Mouse (Mus musculus): ENCODE measurements around the gene Apom. TPM values are rescaled to one million over a fixed set of nuclear protein-coding genes. Genes with fewer than 3 reads are reported as not detected.

The Apom gene
- 24.9 and 34.0 TPM in 2 replicates for polyA plus RNA-seq (2015; fragmentation: Nextera tagmentation; extraction: Ambion mirVana)

- Histone ChIP-seq H3K4me1 (ENCODE audit: control insufficient read depth, insufficient read depth, low read length) (peaks cover 19% of the 10 kb centered on the region), H3K4me2 (ENCODE audit: low read depth, low read length) (no peak within 1 kb of the TSS), H3K9me3 (replicated peaks; ENCODE audit: control insufficient read depth, low read length) (no peaks in the 10 kb centered on the region), H3K9ac (ENCODE audit: low read length) (no peak within 1 kb of the TSS), H3K4me3 (replicated peaks; ENCODE audit: low read length) (no peak within 1 kb of the TSS), H3K36me3 (ENCODE audit: control insufficient read depth, insufficient read depth, low read length) (no peaks in the 10 kb centered on the region), H3K27me3 (ENCODE audit: control insufficient read depth, insufficient read depth, low read length) (no peaks in the 10 kb centered on the region), H3K27ac (ENCODE audit: low read length) (no peak within 1 kb of the TSS)
- ATAC-seq (ENCODE audit: insufficient read depth, low FRiP score) = no peak
- 74% methylated on average over 15 of the region's 15 CpGs for WGBS
Observed at GRCm38 (mm10) chr17:35131500-35132173, at the start of gene Apom. Gene Apom (minus strand): TSS chr17:35132050.

GRCm38 (mm10) chr17:35180093-35180492 lies 48.2 kb upstream of the Apom start:
- no peak overlapping the region for H3K9ac ChIP-seq (ENCODE audit: low read length)
- H3K4me3 ChIP-seq (replicated peaks; ENCODE audit: low read length) = no peak overlapping the region
- no peak for ATAC-seq (ENCODE audit: insufficient read depth, low FRiP score)
- no peak overlapping the region for H3K27ac ChIP-seq (ENCODE audit: low read length)
- H3K4me2 ChIP-seq (ENCODE audit: low read depth, low read length) = no peak overlapping the region
- H3K4me1 ChIP-seq (ENCODE audit: control insufficient read depth, insufficient read depth, low read length) = no peaks in the 10 kb centered on the region
- H3K27me3 ChIP-seq (ENCODE audit: control insufficient read depth, insufficient read depth, low read length) = no peaks in the 10 kb centered on the region
- no peaks in the 10 kb centered on the region for H3K9me3 ChIP-seq (replicated peaks; ENCODE audit: control insufficient read depth, low read length)
- 85% methylated on average over 5 of the region's 5 CpGs for WGBS
- H3K36me3 ChIP-seq (ENCODE audit: control insufficient read depth, insufficient read depth, low read length) = no peaks in the 10 kb centered on the region

GRCm38 (mm10) chr17:35178528-35178927 lies 46.7 kb upstream of the Apom start:
- ATAC-seq (ENCODE audit: insufficient read depth, low FRiP score) = peak; percentile 77
- H3K27me3 ChIP-seq (ENCODE audit: control insufficient read depth, insufficient read depth, low read length) = no peaks in the 10 kb centered on the region

GRCm38 (mm10) chr17:35175968-35176367 lies 44.1 kb upstream of the Apom start, which contains the start of gene Aif1:
Gene Aif1 (minus strand): TSS chr17:35176068.
- no peaks in the 10 kb centered on the region for H3K36me3 ChIP-seq (ENCODE audit: control insufficient read depth, insufficient read depth, low read length)
- H3K4me1 ChIP-seq (ENCODE audit: control insufficient read depth, insufficient read depth, low read length) = no peaks in the 10 kb centered on the region
- no peak for ATAC-seq (ENCODE audit: insufficient read depth, low FRiP score)
- no peak within 1 kb of the TSS for H3K27ac ChIP-seq (ENCODE audit: low read length)
- H3K9me3 ChIP-seq (replicated peaks; ENCODE audit: control insufficient read depth, low read length) = no peaks in the 10 kb centered on the region
- H3K9ac ChIP-seq (ENCODE audit: low read length) = 0 out of 2 replicates have a peak within 1 kb of the TSS, but pooled peaks have one; percentile 9
- WGBS = 37% methylated on average over 2 of the region's 2 CpGs
- no peak within 1 kb of the TSS for H3K4me3 ChIP-seq (replicated peaks; ENCODE audit: low read length)
- no peak within 1 kb of the TSS for H3K4me2 ChIP-seq (ENCODE audit: low read depth, low read length)
- H3K27me3 ChIP-seq (ENCODE audit: control insufficient read depth, insufficient read depth, low read length) = no peaks in the 10 kb centered on the region

More at GRCm38 (mm10) chr17:35178528-35178927, 46.7 kb upstream of the Apom start:
- Histone ChIP-seq H3K36me3 (ENCODE audit: control insufficient read depth, insufficient read depth, low read length) (no peaks in the 10 kb centered on the region), H3K9ac (ENCODE audit: low read length) (no peak overlapping the region), H3K27ac (ENCODE audit: low read length) (no peak overlapping the region), H3K9me3 (replicated peaks; ENCODE audit: control insufficient read depth, low read length) (no peaks in the 10 kb centered on the region), H3K4me3 (replicated peaks; ENCODE audit: low read length) (no peak overlapping the region), H3K4me2 (ENCODE audit: low read depth, low read length) (no peak overlapping the region), H3K4me1 (ENCODE audit: control insufficient read depth, insufficient read depth, low read length) (no peaks in the 10 kb centered on the region)
- 14% methylated on average over 5 of the region's 5 CpGs for WGBS

- Histone ChIP-seq H3K9me3 (replicated peaks; ENCODE audit: control insufficient read depth, low read length) (no peaks in the 10 kb centered on the region), H3K27ac (ENCODE audit: low read length) (no peak overlapping the region), H3K27me3 (ENCODE audit: control insufficient read depth, insufficient read depth, low read length) (no peaks in the 10 kb centered on the region), H3K4me3 (replicated peaks; ENCODE audit: low read length) (no peak overlapping the region), H3K4me2 (ENCODE audit: low read depth, low read length) (no peak overlapping the region), H3K4me1 (ENCODE audit: control insufficient read depth, insufficient read depth, low read length) (no peaks in the 10 kb centered on the region), H3K36me3 (ENCODE audit: control insufficient read depth, insufficient read depth, low read length) (no peaks in the 10 kb centered on the region), H3K9ac (ENCODE audit: low read length) (no peak overlapping the region)
- 69% methylated on average over 6 of the region's 6 CpGs for WGBS
- ATAC-seq (ENCODE audit: insufficient read depth, low FRiP score) = no peak
Observed at GRCm38 (mm10) chr17:35175382-35175781, 43.5 kb upstream of the Apom start.

- Histone ChIP-seq H3K36me3 (ENCODE audit: control insufficient read depth, insufficient read depth, low read length) (no peaks in the 10 kb centered on the region), H3K27me3 (ENCODE audit: control insufficient read depth, insufficient read depth, low read length) (no peaks in the 10 kb centered on the region), H3K4me2 (ENCODE audit: low read depth, low read length) (no peak overlapping the region), H3K9me3 (replicated peaks; ENCODE audit: control insufficient read depth, low read length) (no peaks in the 10 kb centered on the region), H3K4me3 (replicated peaks; ENCODE audit: low read length) (no peak overlapping the region), H3K27ac (ENCODE audit: low read length) (no peak overlapping the region), H3K4me1 (ENCODE audit: control insufficient read depth, insufficient read depth, low read length) (no peaks in the 10 kb centered on the region), H3K9ac (ENCODE audit: low read length) (no peak overlapping the region)
- 64% methylated on average over 8 of the region's 8 CpGs for WGBS
- ATAC-seq (ENCODE audit: insufficient read depth, low FRiP score) = no peak
Observed at GRCm38 (mm10) chr17:35174201-35174977, 42.5 kb upstream of the Apom start.

- Histone ChIP-seq H3K9me3 (replicated peaks; ENCODE audit: control insufficient read depth, low read length) (no peaks in the 10 kb centered on the region), H3K4me1 (ENCODE audit: control insufficient read depth, insufficient read depth, low read length) (no peaks in the 10 kb centered on the region), H3K36me3 (ENCODE audit: control insufficient read depth, insufficient read depth, low read length) (no peaks in the 10 kb centered on the region), H3K27me3 (ENCODE audit: control insufficient read depth, insufficient read depth, low read length) (no peaks in the 10 kb centered on the region), H3K4me3 (replicated peaks; ENCODE audit: low read length) (no peak overlapping the region), H3K4me2 (ENCODE audit: low read depth, low read length) (no peak overlapping the region), H3K27ac (ENCODE audit: low read length) (no peak overlapping the region), H3K9ac (ENCODE audit: low read length) (no peak overlapping the region)
- no peak for ATAC-seq (ENCODE audit: insufficient read depth, low FRiP score)
- WGBS = 77% methylated on average over 3 of the region's 3 CpGs
Observed at GRCm38 (mm10) chr17:35173329-35173728, 41.5 kb upstream of the Apom start.

GRCm38 (mm10) chr17:35172445-35173234 lies 40.8 kb upstream of the Apom start:
- no peak overlapping the region for H3K27ac ChIP-seq (ENCODE audit: low read length)
- H3K4me2 ChIP-seq (ENCODE audit: low read depth, low read length) = no peak overlapping the region
- H3K36me3 ChIP-seq (ENCODE audit: control insufficient read depth, insufficient read depth, low read length) = no peaks in the 10 kb centered on the region
- no peak for ATAC-seq (ENCODE audit: insufficient read depth, low FRiP score)
- no peaks in the 10 kb centered on the region for H3K9me3 ChIP-seq (replicated peaks; ENCODE audit: control insufficient read depth, low read length)
- no peaks in the 10 kb centered on the region for H3K27me3 ChIP-seq (ENCODE audit: control insufficient read depth, insufficient read depth, low read length)
- H3K4me3 ChIP-seq (replicated peaks; ENCODE audit: low read length) = no peak overlapping the region
- WGBS = 61% methylated on average over 11 of the region's 11 CpGs
- H3K4me1 ChIP-seq (ENCODE audit: control insufficient read depth, insufficient read depth, low read length) = no peaks in the 10 kb centered on the region
- H3K9ac ChIP-seq (ENCODE audit: low read length) = no peak overlapping the region
